Mouse (Mus musculus) midbrain, embryonic 11.5 days (tissue): ENCODE data around the gene Ncbp3. TPM values are rescaled to one million over a fixed set of nuclear protein-coding genes. Genes with fewer than 3 reads are reported as not detected.

Source experiments
- ATAC-seq: fragments of 200-750 bp; cut with Nextera tagmentation; 2 replicates; pipeline ENCODE4 v1.8.0; 2017; ENCODE audit warnings: moderate TSS enrichment, moderate library complexity; ENCODE audit not compliant: low FRiP score
- DNase-seq: peaks from one replicate; pipeline ENCODE4 v3.0.0; 2015; ENCODE audit warnings: low spot score; ENCODE audit errors: missing footprints
- H3K27ac ChIP-seq: fragments of 300-500 bp; sonication (generic); 2 replicates; pipeline ENCODE4 v1.5.1; 2014; ENCODE audit warnings: low read depth, low read length
- H3K27me3 ChIP-seq: fragments of 300-500 bp; sonication (generic); 2 replicates; pipeline ENCODE4 v1.6.1; 2014; ENCODE audit warnings: mild to moderate bottlenecking, low read length, moderate library complexity, mixed read lengths; ENCODE audit not compliant: control insufficient read depth, insufficient read depth
- H3K36me3 ChIP-seq: fragments of 300-500 bp; sonication (generic); 2 replicates; pipeline ENCODE4 v1.6.1; 2014; ENCODE audit warnings: mild to moderate bottlenecking, low read length, moderate library complexity, mixed read lengths; ENCODE audit not compliant: control insufficient read depth, insufficient read depth
- H3K4me1 ChIP-seq: fragments of 300-500 bp; sonication (generic); 2 replicates; pipeline ENCODE4 v1.6.1; 2014; ENCODE audit warnings: low read length; ENCODE audit not compliant: control insufficient read depth, insufficient read depth
- H3K4me2 ChIP-seq: fragments of 300-500 bp; sonication (generic); 2 replicates; pipeline ENCODE4 v1.6.1; 2014; ENCODE audit warnings: mild to moderate bottlenecking, moderate library complexity
- H3K4me3 ChIP-seq: fragments of 300-500 bp; sonication (generic); 2 replicates; pipeline ENCODE4 v1.5.1; 2014; ENCODE audit warnings: low read depth, low read length
- H3K9ac ChIP-seq: fragments of 300-500 bp; sonication (generic); 2 replicates; pipeline ENCODE4 v1.6.1; 2014; ENCODE audit warnings: low read length
- H3K9me3 ChIP-seq: fragments of 300-500 bp; sonication (generic); 2 replicates; pipeline ENCODE4 v1.6.1; 2016; ENCODE audit warnings: low read length; ENCODE audit not compliant: control insufficient read depth
- WGBS: fragments of 180-500 bp; shearing (Covaris S2); extraction: QIAGEN DNeasy Blood & Tissue Kit; methylation state at CpG from one replicate; pipeline ENCODE4 v1.1.7; 2014; 5-methylcytosine and 5-hydroxymethylcytosine counted together
- polyA plus RNA-seq: library from polyadenylated mRNA; unstranded; fragments of >200 nt; fragmentation: Nextera tagmentation; extraction: Ambion mirVana; gene quantifications from 2 replicates; pipeline ENCODE4 v1.2.1, GENCODE M21; 2014

Gene Ncbp3
- polyA plus RNA-seq, 1 experiment from 2014 or later = 11.0 TPM

DNA sequence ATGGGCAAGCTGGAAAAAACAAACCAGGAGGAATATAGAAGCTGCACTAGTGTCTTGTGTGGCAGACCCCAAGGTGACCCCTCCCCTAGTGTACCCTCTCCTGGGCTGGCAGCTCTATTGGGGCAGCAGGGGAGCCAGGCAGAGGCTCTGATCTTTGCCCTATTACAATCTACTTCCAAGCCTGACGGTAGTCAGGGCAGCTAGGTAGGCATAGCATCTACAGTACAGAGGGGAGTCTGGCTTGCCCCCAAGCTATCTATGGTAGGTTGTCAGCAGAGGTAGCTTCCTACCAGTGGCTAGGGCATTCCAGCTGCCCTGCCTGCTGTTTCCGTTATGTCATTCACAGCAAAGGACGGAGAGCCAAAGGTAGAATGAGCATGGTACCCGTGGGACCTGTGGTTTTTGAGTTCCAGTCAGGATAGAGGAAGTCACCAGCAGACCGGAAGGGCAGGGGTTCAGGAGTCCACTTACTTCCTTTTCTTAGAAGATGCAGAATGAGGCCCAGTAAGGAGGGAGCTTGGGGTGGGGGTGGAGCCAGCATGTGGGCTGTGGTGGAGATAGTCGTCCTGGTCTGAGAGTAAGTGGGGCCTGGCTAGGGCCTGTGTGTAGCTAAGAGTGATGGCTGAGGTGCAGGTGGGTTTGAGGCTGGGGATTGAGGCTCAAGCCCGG, 23.2 kb upstream of the Ncbp3 start:
- H3K9ac ChIP-seq = no peak overlapping the region
- peaks cover 11% of the 10 kb centered on the region for H3K4me1 ChIP-seq
- H3K27ac ChIP-seq = no peak overlapping the region
- no peak overlapping the region for H3K4me2 ChIP-seq
- no peaks in the 10 kb centered on the region for H3K36me3 ChIP-seq
- H3K4me3 ChIP-seq = no peak overlapping the region
- no peak for ATAC-seq
- 64% methylated on average over 7 of the region's 7 CpGs for WGBS
- peaks cover 21% of the 10 kb centered on the region for H3K27me3 ChIP-seq
- H3K9me3 ChIP-seq = no peaks in the 10 kb centered on the region
- DNase-seq = peak; percentile 78

GRCm38 (mm10) chr11:73026961-73027360, 20.6 kb upstream of the Ncbp3 start:
- Histone ChIP-seq H3K9ac (no peak overlapping the region), H3K4me2 (no peak overlapping the region), H3K27me3 (no peaks in the 10 kb centered on the region; the same call in 1 of the 2 replicates), H3K36me3 (no peaks in the 10 kb centered on the region), H3K9me3 (no peaks in the 10 kb centered on the region), H3K4me3 (no peak overlapping the region), H3K4me1 (peaks cover 13% of the 10 kb centered on the region), H3K27ac (no peak overlapping the region)
- 59% methylated on average over 8 of the region's 8 CpGs for WGBS
- DNase-seq (peak; percentile 28), ATAC-seq (no peak)

GRCm38 (mm10) chr11:73030821-73031498, 16.6 kb upstream of the Ncbp3 start:
- ATAC-seq = peak; percentile 94
- Histone ChIP-seq H3K36me3 (no peaks in the 10 kb centered on the region), H3K4me3 (peak overlapping the region; percentile 17), H3K9me3 (no peaks in the 10 kb centered on the region), H3K27ac (peak overlapping the region; percentile 21; the same call in 1 of the 2 replicates), H3K9ac (peak overlapping the region; percentile 62), H3K4me1 (peaks cover 7% of the 10 kb centered on the region; the same call in 1 of the 2 replicates), H3K4me2 (peak overlapping the region; percentile 42), H3K27me3 (no peaks in the 10 kb centered on the region)
- 25% methylated on average over 20 of the region's 20 CpGs for WGBS
- DNase-seq = peak; percentile 95

- Histone ChIP-seq H3K9me3 (no peaks in the 10 kb centered on the region), H3K27me3 (no peaks in the 10 kb centered on the region), H3K27ac (peak overlapping the region; percentile 21; the same call in 1 of the 2 replicates), H3K4me2 (no peak overlapping the region; the same call in 1 of the 2 replicates), H3K36me3 (no peaks in the 10 kb centered on the region), H3K4me3 (no peak overlapping the region), H3K4me1 (peaks cover 7% of the 10 kb centered on the region; the same call in 1 of the 2 replicates), H3K9ac (no peak overlapping the region)
- ATAC-seq (no peak; the same call in 1 of the 2 replicates), DNase-seq (no peak)
- WGBS = 74% methylated on average over 5 of the region's 5 CpGs
These were observed 16.0 kb upstream of the Ncbp3 start for GRCm38 (mm10) chr11:73031536-73031935.

GRCm38 (mm10) chr11:73036077-73036476, 11.5 kb upstream of the Ncbp3 start:
- no peak overlapping the region for H3K4me3 ChIP-seq
- DNase-seq (no peak), ATAC-seq (no peak)
- no peaks in the 10 kb centered on the region for H3K27me3 ChIP-seq
- no peak overlapping the region for H3K9ac ChIP-seq
- peaks cover 6% of the 10 kb centered on the region; the same call in 1 of the 2 replicates for H3K4me1 ChIP-seq
- no peak overlapping the region for H3K27ac ChIP-seq
- 85% methylated on average over 7 of the region's 7 CpGs for WGBS
- no peaks in the 10 kb centered on the region for H3K9me3 ChIP-seq
- no peaks in the 10 kb centered on the region for H3K36me3 ChIP-seq
- no peak overlapping the region for H3K4me2 ChIP-seq

DNA sequence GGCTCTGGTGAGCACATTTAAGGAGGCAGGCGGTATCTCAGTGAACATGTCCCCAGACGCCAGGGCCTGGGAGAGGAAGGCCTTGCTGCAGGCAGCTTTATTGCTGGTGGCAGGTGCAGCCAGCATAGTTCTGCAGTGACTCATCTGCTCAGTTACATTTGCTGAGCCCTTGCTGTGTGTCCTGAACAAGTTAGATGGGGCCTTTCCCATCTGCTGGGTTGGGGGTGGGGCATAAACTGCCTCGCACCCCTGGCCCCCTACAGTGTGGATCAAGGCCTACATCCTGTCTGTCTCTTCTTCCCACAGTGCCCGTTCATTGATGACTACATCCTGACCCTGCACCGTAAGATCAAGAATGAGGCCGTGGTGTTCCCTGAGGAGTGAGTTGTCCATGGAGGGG, 10.7 kb upstream of the Ncbp3 start:
- Histone ChIP-seq H3K9me3 (no peaks in the 10 kb centered on the region), H3K4me3 (no peak overlapping the region), H3K27me3 (no peaks in the 10 kb centered on the region), H3K4me2 (no peak overlapping the region), H3K27ac (no peak overlapping the region), H3K36me3 (no peaks in the 10 kb centered on the region), H3K4me1 (peaks cover 1% of the 10 kb centered on the region; the same call in 1 of the 2 replicates), H3K9ac (no peak overlapping the region)
- DNase-seq (peak; percentile 47), ATAC-seq (no peak)
- 63% methylated on average over 6 of the region's 6 CpGs for WGBS

GRCm38 (mm10) chr11:73037691-73038090, 9.9 kb upstream of the Ncbp3 start:
- Histone ChIP-seq H3K27ac (no peak overlapping the region), H3K36me3 (no peaks in the 10 kb centered on the region), H3K4me2 (no peak overlapping the region), H3K4me3 (no peak overlapping the region), H3K9me3 (no peaks in the 10 kb centered on the region), H3K4me1 (no peaks in the 10 kb centered on the region), H3K27me3 (no peaks in the 10 kb centered on the region), H3K9ac (no peak overlapping the region)
- WGBS = 82% methylated on average over 3 of the region's 3 CpGs
- peak; percentile 44 for DNase-seq
- no peak for ATAC-seq

DNA sequence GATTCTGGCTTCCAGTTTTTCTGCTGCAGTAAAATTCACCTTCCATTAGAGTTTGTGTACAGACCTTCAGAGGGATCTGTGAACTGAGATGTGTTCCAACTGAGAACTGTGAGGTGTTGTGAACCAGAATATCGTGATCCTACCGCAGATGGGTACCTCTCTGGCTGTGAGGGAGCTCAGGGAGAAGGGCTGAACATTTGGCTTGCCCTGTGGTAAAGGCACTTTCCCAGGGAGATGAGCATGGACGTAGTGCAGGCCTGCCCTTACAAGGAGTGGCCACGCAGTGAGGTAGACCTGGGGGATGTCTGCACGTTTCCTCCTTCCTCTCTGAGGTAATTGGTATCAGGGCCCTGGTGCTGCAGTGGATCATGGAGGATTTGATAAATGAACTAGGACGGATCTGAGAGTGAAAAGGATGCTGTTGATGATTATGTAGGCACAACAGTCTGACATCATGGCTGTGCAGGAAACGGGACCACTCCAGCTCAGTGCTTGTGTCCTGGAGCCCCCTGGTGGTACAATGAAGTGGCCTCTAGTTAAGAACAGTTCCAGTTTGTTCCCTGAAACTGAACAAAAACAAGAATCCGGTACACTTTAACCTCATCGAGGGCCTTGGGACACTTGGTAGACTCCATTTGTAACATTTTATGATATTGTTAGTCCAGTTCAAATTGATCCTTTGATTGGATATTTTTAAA, 8.3 kb upstream of the Ncbp3 start:
- no peak overlapping the region for H3K27ac ChIP-seq
- no peak overlapping the region for H3K4me2 ChIP-seq
- no peaks in the 10 kb centered on the region for H3K36me3 ChIP-seq
- ATAC-seq (peak; percentile 60; the same call in 1 of the 2 replicates), DNase-seq (peak; percentile 84)
- no peaks in the 10 kb centered on the region for H3K27me3 ChIP-seq
- H3K4me1 ChIP-seq = no peaks in the 10 kb centered on the region
- WGBS = 63% methylated on average over 9 of the region's 9 CpGs
- H3K4me3 ChIP-seq = no peak overlapping the region
- no peak overlapping the region for H3K9ac ChIP-seq
- no peaks in the 10 kb centered on the region for H3K9me3 ChIP-seq
